Mouse (Mus musculus) midbrain, embryonic 16.5 days (tissue): ENCODE data around the gene Dst. TPM values are rescaled to one million over a fixed set of nuclear protein-coding genes. Genes with fewer than 3 reads are reported as not detected.

ENCODE experiments used
- ATAC-seq: fragments of 200-750 bp; cut with Nextera tagmentation; 2 replicates; pipeline ENCODE4 v1.8.0; 2017; ENCODE audit warnings: moderate TSS enrichment
- H3K27ac ChIP-seq: fragments of 300-500 bp; sonication (generic); 2 replicates; pipeline ENCODE4 v1.5.1; 2014; ENCODE audit warnings: mild to moderate bottlenecking, low read length, mixed read lengths
- H3K27me3 ChIP-seq: fragments of 300-500 bp; sonication (generic); 2 replicates; pipeline ENCODE4 v1.6.1; 2014; ENCODE audit warnings: low read depth, low read length, mixed read lengths; ENCODE audit not compliant: control insufficient read depth, insufficient read depth
- H3K36me3 ChIP-seq: fragments of 300-500 bp; sonication (generic); 2 replicates; pipeline ENCODE4 v1.6.1; 2014; ENCODE audit warnings: mild to moderate bottlenecking, low read length, moderate library complexity, mixed read lengths; ENCODE audit not compliant: control insufficient read depth, insufficient read depth
- H3K4me1 ChIP-seq: fragments of 300-500 bp; sonication (generic); 2 replicates; pipeline ENCODE4 v1.6.1; 2014; ENCODE audit warnings: mild to moderate bottlenecking, low read length, mixed read lengths; ENCODE audit not compliant: control insufficient read depth, insufficient read depth
- H3K4me2 ChIP-seq: fragments of 300-500 bp; sonication (generic); 2 replicates; pipeline ENCODE4 v1.6.1; 2014; ENCODE audit warnings: mild to moderate bottlenecking, low read length, mixed read lengths
- H3K4me3 ChIP-seq: fragments of 300-500 bp; sonication (generic); 2 replicates; pipeline ENCODE4 v1.5.1; 2014; ENCODE audit warnings: low read depth, mild to moderate bottlenecking, low read length, moderate library complexity, mixed read lengths
- H3K9ac ChIP-seq: fragments of 300-500 bp; sonication (generic); 2 replicates; pipeline ENCODE4 v1.6.1; 2014; ENCODE audit warnings: low read depth, low read length, mixed read lengths
- H3K9me3 ChIP-seq: fragments of 300-500 bp; sonication (generic); replicated peaks from 2 replicates; pipeline ENCODE4 v1.6.1; 2014; ENCODE audit warnings: mild to moderate bottlenecking, low read length, mixed read lengths; ENCODE audit not compliant: control insufficient read depth, poor library complexity, severe bottlenecking
- WGBS: fragments of 180-500 bp; shearing (Covaris S2); extraction: QIAGEN DNeasy Blood & Tissue Kit; methylation state at CpG from one replicate; pipeline ENCODE4 v1.1.7; 2014; 5-methylcytosine and 5-hydroxymethylcytosine counted together
- polyA plus RNA-seq: library from polyadenylated mRNA; unstranded; fragments of >200 nt; fragmentation: Nextera tagmentation; extraction: Ambion mirVana; gene quantifications from 2 replicates; pipeline ENCODE4 v1.2.1, GENCODE M21; 2015

The Dst gene
- polyA plus RNA-seq, 1 experiment from 2014 or later = 36.1 TPM

DNA sequence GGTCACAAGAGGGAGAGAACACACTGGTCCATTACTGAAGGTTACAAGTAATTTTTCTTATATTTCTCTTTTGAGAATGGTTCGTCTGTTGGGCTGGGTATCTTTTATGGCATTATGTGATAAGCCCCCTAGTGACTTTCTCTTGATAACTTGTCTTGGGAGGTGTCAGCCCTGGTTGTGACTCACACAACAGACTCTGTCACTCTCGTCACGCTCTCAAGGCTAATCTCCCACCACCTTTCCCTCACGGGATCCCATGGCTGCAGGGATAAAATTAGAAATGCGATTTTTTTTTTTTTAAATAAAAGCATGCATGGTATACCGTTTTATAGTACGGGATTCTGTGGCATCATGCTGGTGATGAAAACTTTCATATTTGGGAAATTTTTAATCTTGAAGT lies 375.5 kb downstream of the Dst start:
- Histone ChIP-seq H3K27ac (no peak overlapping the region), H3K36me3 (peaks cover 18% of the 10 kb centered on the region), H3K9ac (no peak overlapping the region), H3K27me3 (no peaks in the 10 kb centered on the region), H3K9me3 (no peaks in the 10 kb centered on the region), H3K4me3 (no peak overlapping the region), H3K4me1 (no peaks in the 10 kb centered on the region), H3K4me2 (no peak overlapping the region)
- WGBS = 64% methylated on average over 7 of the region's 7 CpGs
- ATAC-seq = no peak

GRCm38 (mm10) chr1:34284979-34285378 lies 377.0 kb downstream of the Dst start:
- Histone ChIP-seq H3K27me3 (no peaks in the 10 kb centered on the region), H3K36me3 (peaks cover 28% of the 10 kb centered on the region), H3K4me1 (no peaks in the 10 kb centered on the region), H3K4me2 (no peak overlapping the region), H3K9ac (no peak overlapping the region), H3K4me3 (no peak overlapping the region), H3K27ac (no peak overlapping the region), H3K9me3 (no peaks in the 10 kb centered on the region)
- 86% methylated on average over 9 of the region's 9 CpGs for WGBS
- ATAC-seq = no peak

GRCm38 (mm10) chr1:34287731-34288130 lies 379.7 kb downstream of the Dst start:
- Histone ChIP-seq H3K4me1 (no peaks in the 10 kb centered on the region), H3K9ac (no peak overlapping the region), H3K36me3 (peaks cover 48% of the 10 kb centered on the region), H3K9me3 (no peaks in the 10 kb centered on the region), H3K27ac (no peak overlapping the region), H3K4me3 (no peak overlapping the region), H3K27me3 (no peaks in the 10 kb centered on the region), H3K4me2 (no peak overlapping the region)
- ATAC-seq = no peak
- WGBS = 76% methylated on average over 10 of the region's 10 CpGs

- no peaks in the 10 kb centered on the region for H3K9me3 ChIP-seq
- no peak for ATAC-seq
- 94% methylated on average over 8 of the region's 8 CpGs for WGBS
- H3K27ac ChIP-seq = no peak overlapping the region
- H3K4me1 ChIP-seq = no peaks in the 10 kb centered on the region
- H3K4me2 ChIP-seq = no peak overlapping the region
- no peaks in the 10 kb centered on the region for H3K27me3 ChIP-seq
- no peak overlapping the region for H3K4me3 ChIP-seq
- H3K36me3 ChIP-seq = peaks cover 53% of the 10 kb centered on the region
- H3K9ac ChIP-seq = no peak overlapping the region
These were observed 380.2 kb downstream of the Dst start for GRCm38 (mm10) chr1:34288181-34288580.

DNA sequence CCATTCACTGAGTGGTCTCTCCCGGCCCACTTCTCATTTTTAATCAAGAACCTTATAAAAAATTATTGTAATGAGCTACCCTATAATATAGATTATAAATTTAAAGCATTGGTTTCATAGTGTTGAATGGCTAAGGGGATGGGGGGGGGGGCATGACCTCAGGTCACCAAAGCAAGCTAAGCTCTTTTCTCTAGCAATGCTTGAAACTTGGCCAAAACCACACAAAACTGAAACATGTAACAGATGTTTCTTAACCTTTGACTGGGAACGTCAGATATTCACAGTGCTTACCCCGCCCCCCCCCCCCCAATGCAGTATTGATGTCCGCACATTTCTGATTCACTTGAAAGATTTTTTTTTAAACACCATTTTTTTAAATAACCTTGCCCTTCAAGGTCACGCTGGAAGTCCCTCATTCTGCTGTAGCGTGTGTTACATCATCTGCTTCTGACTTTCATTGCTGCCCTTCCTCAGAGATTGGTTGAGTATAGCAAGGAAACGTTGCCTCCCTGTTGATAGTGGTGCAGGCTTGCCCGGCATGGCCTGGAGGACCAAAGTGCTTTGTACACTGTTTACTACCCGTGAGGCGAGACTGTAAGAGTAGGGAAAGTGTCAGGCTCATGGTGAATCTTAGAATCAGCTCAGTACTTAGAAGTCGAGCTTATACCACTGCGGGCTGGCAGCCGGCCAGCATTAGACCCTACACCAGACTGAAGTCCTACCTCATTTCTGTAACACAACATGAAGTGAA lies 380.9 kb downstream of the Dst start:
- 83% methylated on average over 13 of the region's 13 CpGs for WGBS
- H3K27ac ChIP-seq = no peak overlapping the region

DNA sequence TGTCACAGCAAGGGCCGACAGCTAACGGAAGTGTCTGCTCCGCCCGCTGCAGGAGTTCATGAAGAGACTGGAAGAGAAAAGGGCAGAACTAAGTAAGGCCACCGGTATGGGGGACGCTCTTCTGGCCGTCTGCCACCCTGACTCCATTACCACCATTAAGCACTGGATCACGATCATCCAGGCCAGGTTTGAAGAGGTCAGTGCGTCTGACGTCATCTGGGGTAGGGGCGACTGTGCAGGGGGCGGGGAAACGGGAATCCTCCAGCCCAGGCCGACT lies 381.4 kb downstream of the Dst start:
- 87% methylated on average over 14 of the region's 14 CpGs for WGBS

More for the DNA sequence above, 380.9 kb downstream of the Dst start:
- ATAC-seq = no peak
- no peak overlapping the region for H3K4me2 ChIP-seq
- H3K4me1 ChIP-seq = no peaks in the 10 kb centered on the region
- H3K9ac ChIP-seq = no peak overlapping the region
- H3K36me3 ChIP-seq = peaks cover 59% of the 10 kb centered on the region
- H3K9me3 ChIP-seq = no peaks in the 10 kb centered on the region
- no peaks in the 10 kb centered on the region for H3K27me3 ChIP-seq
- H3K4me3 ChIP-seq = no peak overlapping the region

DNA sequence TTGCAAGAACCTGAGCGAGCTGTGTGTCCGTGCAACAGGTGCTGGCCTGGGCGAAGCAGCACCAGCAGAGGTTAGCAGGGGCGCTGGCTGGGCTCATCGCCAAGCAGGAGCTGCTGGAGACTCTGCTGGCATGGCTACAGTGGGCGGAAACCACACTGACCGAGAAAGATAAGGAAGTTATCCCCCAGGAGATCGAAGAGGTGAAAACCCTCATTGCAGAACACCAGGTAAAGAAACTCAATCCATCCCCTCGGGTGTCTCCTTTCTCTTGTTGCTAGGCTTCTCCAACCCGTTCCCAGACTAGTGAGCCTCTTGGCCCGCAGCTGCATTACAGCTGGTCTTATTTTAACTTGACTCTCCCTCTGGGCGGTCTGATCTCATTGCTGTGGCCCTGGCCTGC lies 382.3 kb downstream of the Dst start:
- H3K9me3 ChIP-seq = no peaks in the 10 kb centered on the region
- H3K27ac ChIP-seq = no peak overlapping the region
- peaks cover 66% of the 10 kb centered on the region for H3K36me3 ChIP-seq
- no peak overlapping the region for H3K4me3 ChIP-seq
- no peaks in the 10 kb centered on the region for H3K4me1 ChIP-seq
- no peak overlapping the region for H3K4me2 ChIP-seq
- no peak for ATAC-seq
- no peaks in the 10 kb centered on the region for H3K27me3 ChIP-seq
- H3K9ac ChIP-seq = no peak overlapping the region
- 96% methylated on average over 12 of the region's 12 CpGs for WGBS

More for the DNA sequence above, 381.4 kb downstream of the Dst start:
- no peak overlapping the region for H3K4me2 ChIP-seq
- no peaks in the 10 kb centered on the region for H3K4me1 ChIP-seq
- H3K27me3 ChIP-seq = no peaks in the 10 kb centered on the region
- H3K27ac ChIP-seq = no peak overlapping the region
- no peak for ATAC-seq
- no peak overlapping the region for H3K9ac ChIP-seq
- H3K36me3 ChIP-seq = peaks cover 63% of the 10 kb centered on the region
- no peaks in the 10 kb centered on the region for H3K9me3 ChIP-seq
- no peak overlapping the region for H3K4me3 ChIP-seq

- H3K27me3 ChIP-seq = no peaks in the 10 kb centered on the region
- no peak overlapping the region for H3K27ac ChIP-seq
- WGBS = 96% methylated on average over 14 of the region's 14 CpGs
- no peak overlapping the region for H3K4me2 ChIP-seq
- ATAC-seq = no peak
- H3K4me1 ChIP-seq = no peaks in the 10 kb centered on the region; the same call in 1 of the 2 replicates
- no peaks in the 10 kb centered on the region for H3K9me3 ChIP-seq
- no peak overlapping the region for H3K9ac ChIP-seq
- H3K4me3 ChIP-seq = no peak overlapping the region
- peaks cover 62% of the 10 kb centered on the region for H3K36me3 ChIP-seq
These were observed 385.2 kb downstream of the Dst start for GRCm38 (mm10) chr1:34293198-34293597.

DNA sequence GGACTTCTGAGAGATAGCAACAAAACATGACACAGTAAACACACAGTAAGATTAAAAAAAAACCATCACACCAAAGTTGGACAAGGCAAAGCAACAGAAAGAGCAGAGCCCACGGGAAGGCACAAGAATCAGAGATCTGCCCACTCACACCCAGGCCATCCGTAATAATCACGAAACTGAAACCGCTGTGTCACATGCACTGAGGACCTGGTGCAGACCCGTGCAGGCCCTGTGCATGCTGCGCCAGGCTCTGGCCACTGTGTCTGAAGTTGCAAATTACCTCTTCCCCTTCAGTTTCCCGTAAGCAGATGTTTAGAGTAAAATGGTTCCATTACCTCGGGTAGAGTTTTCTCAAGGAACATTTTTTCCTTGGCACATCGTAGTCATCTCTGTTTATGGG lies 389.6 kb downstream of the Dst start:
- H3K27ac ChIP-seq = no peak overlapping the region
- H3K4me2 ChIP-seq = no peak overlapping the region
- no peak overlapping the region for H3K9ac ChIP-seq
- no peaks in the 10 kb centered on the region for H3K9me3 ChIP-seq
- H3K27me3 ChIP-seq = no peaks in the 10 kb centered on the region
- ATAC-seq = no peak
- peaks cover 38% of the 10 kb centered on the region for H3K36me3 ChIP-seq
- H3K4me3 ChIP-seq = no peak overlapping the region
- 90% methylated on average over 9 of the region's 9 CpGs for WGBS
- H3K4me1 ChIP-seq = peaks cover 6% of the 10 kb centered on the region
